Mouse (Mus musculus) natural killer cell, adult 2 months (primary cell): ENCODE data around the gene Hnrnpul2.

Source experiments
- DNase-seq, 2 experiments: peaks; one replicate each; pipeline ENCODE4 v3.0.0; 2022; ENCODE audit warnings: low spot score in 2 of 2

The Hnrnpul2 gene

GRCm38 (mm10) chr19:8819596-8820423 is at the start of gene Hnrnpul2:
Gene Hnrnpul2 (plus strand): TSS chr19:8820010.
- DNase-seq: peak; percentile 98

DNA sequence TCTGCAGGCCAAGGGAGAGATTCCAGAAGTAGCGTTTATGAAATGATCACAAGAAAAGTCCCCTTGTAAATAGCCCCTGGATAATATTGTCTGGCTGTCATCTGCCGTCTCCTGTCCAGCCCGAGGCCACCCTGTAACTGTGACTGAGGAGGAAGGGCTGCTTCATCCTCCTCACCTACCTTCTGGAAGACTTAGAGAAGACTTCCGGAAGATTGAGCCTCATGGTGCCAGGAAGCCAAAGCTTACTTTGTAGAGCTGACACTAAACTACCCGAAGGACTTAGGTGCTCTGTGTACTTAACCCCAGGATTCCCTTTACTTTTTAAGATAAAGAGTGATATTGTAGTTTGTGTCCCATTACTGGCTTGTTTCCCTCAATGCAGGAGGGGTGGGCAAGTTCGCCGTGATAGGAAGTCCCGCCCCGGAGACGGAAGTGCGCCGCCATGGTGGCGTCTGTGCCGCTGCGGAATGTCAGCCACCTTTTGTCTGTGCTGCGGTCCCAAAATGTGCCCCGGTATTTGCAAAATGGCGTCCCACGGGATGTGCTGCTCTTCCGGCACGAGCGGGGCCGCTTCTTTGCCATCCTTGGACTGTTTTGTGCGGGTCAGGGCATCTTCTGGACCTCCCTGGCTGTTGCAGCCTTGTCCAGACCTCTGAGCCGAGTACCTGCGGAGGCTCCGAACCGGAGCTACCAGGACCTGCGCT is 49.1 kb upstream of the Hnrnpul2 start, which contains the start of gene Tmem223:
Tmem223 (plus strand) TSS at position 430 of the 704 bp plus-strand sequence.
- peak; percentile 78 to 81 for DNase-seq

- DNase-seq: no peak
Observed at GRCm38 (mm10) chr19:8772996-8773395, 46.8 kb upstream of the Hnrnpul2 start.

DNA sequence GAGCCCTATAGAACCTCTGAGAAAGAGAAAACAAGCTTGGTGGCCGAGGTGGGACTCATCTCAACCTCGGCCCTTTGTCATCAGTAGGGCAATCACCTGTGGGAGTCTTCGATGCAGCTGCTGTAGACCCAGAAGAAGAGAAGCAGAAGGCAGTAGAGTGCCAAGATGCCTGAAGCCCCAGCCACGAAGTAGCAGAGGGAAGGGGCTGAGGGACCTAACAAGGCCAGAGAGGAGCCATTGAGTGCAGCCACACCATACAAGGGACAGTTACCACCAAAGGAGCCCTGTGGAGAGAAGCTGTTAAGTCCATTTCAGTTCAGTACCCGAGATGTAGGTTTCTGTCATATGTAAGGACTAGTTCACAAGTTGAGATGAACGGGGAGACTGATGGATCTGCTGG is 46.4 kb upstream of the Hnrnpul2 start:
- no peak for DNase-seq

DNA sequence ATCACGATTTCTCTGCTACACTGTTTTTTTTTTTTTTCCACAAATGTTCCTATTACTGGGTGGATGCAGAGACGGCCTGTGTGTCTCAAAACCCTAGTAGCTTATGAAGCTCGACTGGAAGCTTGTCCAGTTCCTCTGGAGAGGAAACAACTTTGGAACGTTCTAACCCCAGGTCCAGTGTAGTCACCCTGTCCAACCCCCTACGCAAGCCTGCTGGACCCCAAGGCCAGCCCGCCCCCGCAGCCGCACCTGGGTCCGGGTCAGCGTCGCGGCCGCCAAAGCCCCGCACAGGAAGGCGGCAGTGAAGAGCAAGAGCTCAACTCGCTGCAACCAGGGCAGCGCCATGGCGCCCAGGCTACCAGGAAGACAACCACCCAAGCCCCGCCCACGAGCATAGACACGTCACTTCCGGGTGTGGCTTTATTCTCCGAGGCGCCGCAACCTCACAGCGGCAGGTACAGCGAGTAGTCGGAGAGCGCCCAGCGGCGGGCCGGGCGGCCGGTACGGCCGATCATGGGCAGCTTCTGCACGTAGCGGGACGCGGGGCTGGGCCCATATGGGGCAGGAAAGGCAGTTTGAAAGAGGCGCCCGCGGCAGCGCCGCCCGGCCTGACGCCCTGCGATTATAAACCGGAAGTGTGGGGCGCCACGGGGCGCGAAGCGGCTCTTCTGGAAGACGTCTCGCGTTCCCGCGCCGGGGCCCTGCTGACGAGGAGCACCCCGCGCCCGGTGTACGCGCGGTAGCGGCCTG is 45.5 kb upstream of the Hnrnpul2 start, which contains the start of gene Tmem179b:
Tmem179b (minus strand) TSS at position 382 of the 750 bp plus-strand sequence.
- DNase-seq: peak; percentile 96 to 97

DNA sequence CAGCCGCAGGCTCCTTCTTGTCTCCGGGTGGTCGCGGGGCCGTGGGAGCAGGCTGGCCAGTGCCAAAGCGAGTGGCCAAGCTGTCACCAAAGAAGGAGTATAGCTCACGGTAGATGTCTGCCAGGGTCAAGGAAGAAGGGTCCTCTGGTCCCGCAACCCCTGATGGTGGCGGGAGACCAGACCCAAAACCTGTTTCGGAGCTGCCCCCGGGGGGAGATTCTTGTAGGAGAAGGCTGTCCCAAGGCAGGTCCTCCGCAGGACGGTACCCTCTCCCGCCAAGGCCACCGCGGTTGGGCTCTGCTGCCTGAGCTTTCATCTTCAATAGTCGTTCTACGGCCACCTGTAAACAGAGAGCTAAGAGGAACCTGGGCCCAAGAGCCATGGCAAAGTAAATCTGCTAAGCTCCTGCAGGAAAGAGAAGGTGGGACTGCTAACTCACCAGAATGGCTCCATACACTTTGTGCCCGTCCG is 44.8 kb upstream of the Hnrnpul2 start:
- DNase-seq: no peak

GRCm38 (mm10) chr19:8786008-8786781 is 33.6 kb upstream of the Hnrnpul2 start, which contains the start of gene Taf6l:
Gene Taf6l (minus strand): TSS chr19:8786417.
- DNase-seq: peak; percentile 88 to 92

- DNase-seq: no peak
Observed at GRCm38 (mm10) chr19:8788521-8788920, 31.3 kb upstream of the Hnrnpul2 start.

- DNase-seq: no peak
Observed at GRCm38 (mm10) chr19:8789171-8789570, 30.6 kb upstream of the Hnrnpul2 start.

GRCm38 (mm10) chr19:8790171-8790570 is 29.6 kb upstream of the Hnrnpul2 start:
- no peak for DNase-seq

DNA sequence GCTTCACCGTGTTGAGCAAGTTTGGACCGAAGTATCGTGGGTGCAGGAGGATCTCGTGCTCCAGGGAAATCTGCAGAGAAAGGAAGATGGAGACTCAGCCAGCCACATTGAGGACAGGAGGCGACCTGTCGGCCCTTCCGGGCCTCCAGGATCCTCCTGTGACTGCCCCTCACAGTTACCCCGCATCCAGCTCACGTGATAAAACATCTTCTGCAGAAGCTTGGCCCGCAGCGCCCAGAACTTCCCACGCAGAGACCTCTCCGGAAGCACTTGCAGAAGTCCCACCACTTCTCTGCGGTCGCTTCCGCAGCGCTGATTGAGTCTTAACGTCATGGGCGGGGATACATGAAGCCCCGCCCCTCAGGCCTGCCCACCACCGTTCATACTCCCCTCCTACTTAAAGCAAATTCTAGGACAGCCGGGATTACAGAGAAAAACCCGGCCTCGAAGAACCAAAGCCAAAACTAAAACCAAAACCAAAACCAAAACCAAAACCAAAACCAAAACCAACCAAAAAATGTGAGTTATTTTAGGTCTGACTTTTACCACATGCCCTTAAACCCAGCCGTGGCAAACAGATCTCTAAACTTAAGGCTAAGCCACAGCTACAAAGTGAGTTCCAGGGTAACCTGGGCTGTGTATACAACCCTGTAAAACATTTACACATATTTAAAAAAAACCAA is 21.4 kb upstream of the Hnrnpul2 start, which contains the start of gene Polr2g:
Polr2g (minus strand) TSS at position 314 of the 683 bp plus-strand sequence.
- DNase-seq: peak; percentile 80 to 89

GRCm38 (mm10) chr19:8798947-8799315 is 20.9 kb upstream of the Hnrnpul2 start:
- DNase-seq: no peak

- peak; percentile 91 to 93 for DNase-seq
Observed at GRCm38 (mm10) chr19:8802130-8802821, 17.5 kb upstream of the Hnrnpul2 start, which contains the start of gene Zbtb3. Gene Zbtb3 (plus strand): TSS chr19:8802555.

DNA sequence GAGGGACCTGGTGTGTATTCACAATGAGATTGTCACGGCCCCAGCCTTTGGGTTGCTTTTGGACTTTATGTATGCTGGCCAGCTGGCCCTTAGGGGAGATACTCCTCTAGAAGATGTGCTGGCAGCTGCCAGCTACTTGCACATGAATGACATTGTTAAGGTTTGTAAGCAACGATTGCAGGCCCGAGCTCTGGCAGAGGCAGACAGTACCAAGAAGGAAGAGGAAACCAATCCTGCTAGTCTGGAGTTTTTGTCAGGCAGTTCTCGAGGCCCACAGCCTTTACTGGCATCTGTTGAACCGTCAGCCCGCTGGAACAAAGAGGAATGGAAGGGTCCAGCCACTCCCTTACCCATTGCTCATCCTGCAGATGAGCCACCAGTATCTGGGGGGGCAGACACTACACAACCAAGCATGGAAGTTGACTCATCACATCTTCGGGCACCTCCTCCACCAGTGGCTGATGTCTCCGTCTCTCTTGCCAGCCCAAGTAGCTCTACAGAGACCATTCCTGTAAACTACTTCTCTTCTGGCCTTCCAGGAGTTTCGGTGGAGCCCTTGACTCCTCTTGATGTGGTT is 16.5 kb upstream of the Hnrnpul2 start:
- no peak for DNase-seq

DNA sequence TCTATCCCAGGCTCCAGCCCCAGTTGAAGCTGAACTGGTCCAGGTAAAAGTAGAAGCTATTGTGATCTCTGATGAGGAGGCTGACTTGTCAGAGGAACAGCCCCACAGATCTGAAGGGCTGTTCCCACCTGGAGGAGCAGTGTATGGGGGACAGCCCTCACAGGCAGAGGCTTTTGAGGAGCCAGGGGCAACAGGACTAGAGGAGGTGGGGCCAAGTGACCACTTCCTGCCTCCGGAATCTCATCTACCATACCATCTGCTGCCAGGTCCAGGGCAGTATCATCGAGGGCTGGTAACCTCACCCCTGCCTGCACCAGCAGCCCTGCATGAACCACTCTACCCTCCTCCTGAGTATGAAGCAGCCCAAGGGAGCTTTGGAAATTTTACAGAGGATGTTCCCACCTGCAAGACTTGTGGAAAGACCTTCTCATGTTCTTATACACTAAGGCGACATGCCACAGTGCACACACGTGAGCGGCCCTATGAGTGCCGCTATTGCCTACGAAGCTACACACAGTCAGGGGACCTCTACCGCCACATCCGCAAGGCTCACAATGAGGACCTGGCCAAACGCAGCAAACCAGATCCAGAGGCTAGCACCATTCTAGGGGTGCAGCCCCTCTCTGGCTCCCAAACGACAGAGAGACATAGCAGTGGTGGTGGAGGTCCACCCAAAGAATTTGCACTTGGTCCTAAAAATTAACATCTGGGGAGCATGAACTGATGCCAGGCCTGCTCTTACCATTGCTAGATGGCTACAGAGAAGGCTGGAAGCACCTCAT is 15.7 kb upstream of the Hnrnpul2 start:
- DNase-seq: peak in 1 of 2 experiments; percentile 23

- no peak for DNase-seq
Observed at GRCm38 (mm10) chr19:8806810-8807209, 13.0 kb upstream of the Hnrnpul2 start.

DNA sequence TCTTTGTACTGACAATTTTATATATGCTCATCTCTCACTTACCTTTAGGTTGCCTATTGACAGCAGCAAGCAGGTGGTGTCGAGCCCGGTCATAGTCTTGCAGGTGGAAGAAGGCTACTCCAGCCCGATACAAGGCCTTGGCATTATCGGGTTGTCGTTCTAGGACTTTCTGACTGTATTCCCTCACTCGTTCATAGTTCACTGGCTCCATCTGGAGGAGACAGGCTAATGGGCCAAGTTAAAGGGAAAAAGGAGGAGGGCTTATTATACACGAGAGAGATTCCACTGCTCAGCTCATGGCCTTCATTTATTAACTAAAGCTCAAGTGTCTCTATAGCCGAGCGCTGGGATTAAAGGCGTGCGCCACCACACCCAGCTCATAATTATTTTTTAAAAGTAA is 4.0 kb upstream of the Hnrnpul2 start:
- no peak for DNase-seq

GRCm38 (mm10) chr19:8817001-8817400 is 2.8 kb upstream of the Hnrnpul2 start:
- no peak for DNase-seq
